Mouse (Mus musculus) retina, adult 2 months (tissue): ENCODE measurements around the gene Hddc2.
"Not testable (repeated sequence)": the region's sequence is repeated elsewhere in the genome, so short reads cannot be mapped to it uniquely, and the experiment has no call there.

Source experiments
- DNase-seq: peaks from one replicate; pipeline ENCODE4 v3.0.0-alpha.2; 2012; ENCODE audit warnings: low read depth, low spot score

The Hddc2 gene

DNA sequence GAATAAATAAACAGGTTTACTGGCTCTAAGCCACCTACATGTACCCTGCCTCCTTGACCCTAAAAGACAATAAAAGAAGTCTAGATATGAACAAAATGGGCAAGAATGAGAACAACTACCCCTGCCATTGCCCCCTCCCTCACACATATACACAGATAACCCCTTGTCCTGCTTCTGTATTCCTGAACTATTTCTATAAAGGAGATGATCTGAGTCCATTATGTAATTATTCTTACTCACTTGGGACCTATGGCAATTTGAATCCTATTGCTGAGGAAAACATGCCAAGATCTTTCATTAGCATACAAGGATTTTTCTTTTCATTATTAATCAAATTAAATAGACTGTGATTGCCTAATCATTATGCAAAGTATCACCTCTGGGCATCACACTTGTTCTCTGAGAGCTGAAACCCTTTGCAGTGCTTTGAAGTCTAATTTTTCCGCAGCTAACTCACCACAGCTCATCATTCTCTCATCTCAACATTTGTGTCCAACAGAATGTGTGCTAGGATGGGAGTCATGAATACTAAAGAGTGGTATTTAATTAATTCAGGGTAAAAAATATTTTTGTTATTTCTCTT is 39.8 kb downstream of the Hddc2 start:
- DNase-seq: no peak

DNA sequence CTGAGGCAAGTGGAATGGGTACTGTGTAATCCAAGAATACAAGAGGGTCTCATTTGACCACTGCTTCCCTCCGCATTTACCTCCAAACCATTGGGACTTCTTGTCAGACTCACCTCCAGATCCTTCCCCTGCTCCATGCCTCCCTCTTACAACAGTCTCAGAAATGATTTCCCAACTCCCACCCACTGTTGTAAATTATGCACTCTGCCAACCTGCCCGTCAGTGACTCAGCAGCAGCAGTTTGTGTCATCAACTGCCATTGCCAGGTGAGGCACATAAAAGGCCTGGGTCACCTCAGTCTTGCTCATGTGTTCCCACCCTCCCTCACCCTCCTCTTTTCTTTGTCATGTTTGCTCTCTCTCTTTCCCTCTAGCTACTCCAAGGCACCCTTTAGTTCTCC is 41.0 kb downstream of the Hddc2 start:
- DNase-seq: no peak

GRCm38 (mm10) chr10:31354886-31355461 is 41.8 kb downstream of the Hddc2 start:
- no peak for DNase-seq

DNA sequence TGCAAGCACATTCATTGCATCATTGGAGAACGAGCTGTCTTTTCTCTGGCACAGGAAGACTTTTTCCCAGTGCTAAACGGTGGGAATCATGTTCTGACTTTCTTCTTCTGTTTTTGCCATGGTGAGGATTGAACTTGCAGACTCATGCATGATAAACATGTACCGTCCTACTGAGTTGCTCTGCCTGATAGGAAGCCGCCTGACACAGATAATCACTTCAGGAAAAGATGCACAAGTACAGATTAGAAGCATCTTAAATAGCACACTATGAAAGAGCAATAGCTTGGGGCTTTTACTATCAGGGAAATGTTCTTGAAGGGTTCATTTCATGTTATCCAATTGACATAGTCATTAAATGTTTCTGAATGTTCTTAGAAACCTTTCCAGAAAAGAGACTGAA is 46.6 kb downstream of the Hddc2 start:
- no peak for DNase-seq

DNA sequence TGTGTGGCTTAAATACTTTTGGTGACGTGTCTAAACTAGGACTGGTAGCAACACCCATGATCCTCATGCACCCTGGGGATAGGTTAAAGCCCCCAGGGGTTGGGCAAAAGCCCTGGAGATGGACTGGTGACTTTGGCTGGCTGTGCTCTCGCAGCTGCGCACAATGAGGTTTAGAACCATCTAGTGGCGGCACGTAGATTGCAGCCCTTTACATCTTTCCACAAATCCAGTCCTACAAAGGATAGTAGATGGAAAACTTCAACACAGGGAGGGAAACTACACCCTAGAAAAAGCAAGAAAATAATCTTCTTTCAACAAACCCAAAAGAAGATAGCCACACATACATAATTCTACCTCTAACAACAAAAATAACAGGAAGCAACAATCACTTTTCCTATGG is 57.0 kb downstream of the Hddc2 start:
- not testable (repeated sequence) for DNase-seq
